Mouse (Mus musculus) myocyte (in vitro differentiated cells): ENCODE data around the gene Adgrf5. TPM values are rescaled to one million over a fixed set of nuclear protein-coding genes. Genes with fewer than 3 reads are reported as not detected.

Experiments used
- H3K27me3 ChIP-seq: one replicate; pipeline ENCODE4 v1.6.1; 2011; ENCODE audit not compliant: control insufficient read depth, insufficient read depth, insufficient read length
- H3K36me3 ChIP-seq: one replicate; pipeline ENCODE4 v1.6.1; 2011; ENCODE audit not compliant: control insufficient read depth, insufficient read depth
- H3K4me2 ChIP-seq: one replicate; pipeline ENCODE4 v1.6.1; 2011; ENCODE audit warnings: low read depth, control low read depth
- H3K4me3 ChIP-seq: one replicate; pipeline ENCODE4 v1.5.1; 2011; ENCODE audit warnings: mild to moderate bottlenecking, control low read depth, moderate library complexity
- H3K79me2 ChIP-seq: one replicate; pipeline ENCODE4 v1.6.1; 2011; ENCODE audit not compliant: control insufficient read depth, insufficient read depth
- H3ac ChIP-seq: one replicate; pipeline ENCODE4 v1.6.1; 2011; ENCODE audit not compliant: control insufficient read depth, insufficient read length
- CEBPB ChIP-seq: IDR thresholded peaks from 2 replicates; pipeline ENCODE4 v1.6.1; 2011; ENCODE audit warnings: mild to moderate bottlenecking, moderate library complexity; ENCODE audit not compliant: poor library complexity, insufficient read depth, severe bottlenecking
- E2F4 ChIP-seq: IDR thresholded peaks from one replicate; pipeline ENCODE4 v1.6.1; 2011; ENCODE audit warnings: mild to moderate bottlenecking, control low read depth, moderate library complexity; ENCODE audit not compliant: insufficient read depth
- MAX ChIP-seq: IDR thresholded peaks from one replicate; pipeline ENCODE4 v1.6.1; 2011; ENCODE audit warnings: low read depth, mild to moderate bottlenecking, control low read depth
- MYOD1 ChIP-seq, 3 experiments: IDR thresholded peaks; one replicate each; pipeline ENCODE4 v1.6.1; 2011; ENCODE audit warnings: control low read depth in 2 of 3, low read depth in 2 of 3, mild to moderate bottlenecking in 2 of 3, moderate library complexity in 1 of 3; ENCODE audit not compliant: insufficient read length in 2 of 3, control insufficient read depth in 1 of 3
- MYOG ChIP-seq, 3 experiments: IDR thresholded peaks; one replicate each; pipeline ENCODE4 v1.6.1; 2011; ENCODE audit warnings: control low read depth in 2 of 3, low read depth in 2 of 3, mild to moderate bottlenecking in 2 of 3; ENCODE audit not compliant: insufficient read length in 2 of 3, control insufficient read depth in 1 of 3, insufficient read depth in 1 of 3
- POLR2A ChIP-seq: IDR thresholded peaks from one replicate; pipeline ENCODE4 v1.6.1; 2011; ENCODE audit warnings: low read depth, mild to moderate bottlenecking, control low read depth, moderate library complexity; ENCODE audit not compliant: insufficient read length
- POLR2AphosphoS2 ChIP-seq: IDR thresholded peaks from one replicate; pipeline ENCODE4 v1.6.1; 2011; ENCODE audit warnings: low read depth, control low read depth; ENCODE audit not compliant: insufficient read length
- REST ChIP-seq: IDR thresholded peaks from one replicate; pipeline ENCODE4 v1.6.1; 2011; ENCODE audit warnings: mild to moderate bottlenecking, control low read depth, moderate library complexity; ENCODE audit not compliant: insufficient read depth, insufficient read length
- SRF ChIP-seq: IDR thresholded peaks from one replicate; pipeline ENCODE4 v1.6.1; 2011; ENCODE audit warnings: low read depth; ENCODE audit not compliant: control insufficient read depth, insufficient read length
- TCF12 ChIP-seq: IDR thresholded peaks from one replicate; pipeline ENCODE4 v1.6.1; 2011; ENCODE audit warnings: mild to moderate bottlenecking, control low read depth; ENCODE audit not compliant: poor library complexity, insufficient read depth, severe bottlenecking
- TCF3 ChIP-seq: IDR thresholded peaks from one replicate; pipeline ENCODE4 v1.6.1; 2011; ENCODE audit warnings: low read depth, control low read depth; ENCODE audit not compliant: insufficient read length
- USF1 ChIP-seq: IDR thresholded peaks from one replicate; pipeline ENCODE4 v1.6.1; 2011; ENCODE audit warnings: low read depth, mild to moderate bottlenecking, control low read depth, moderate library complexity
- polyA plus RNA-seq: library from polyadenylated mRNA; unstranded; fragments of >200 nt; fragmentation: generic; extraction: Trizol; gene quantifications from one replicate; pipeline ENCODE4 v1.2.1, GENCODE M21; 2012; ENCODE audit warnings: missing spikeins

Adgrf5 gene
- 0.04 TPM for polyA plus RNA-seq

DNA sequence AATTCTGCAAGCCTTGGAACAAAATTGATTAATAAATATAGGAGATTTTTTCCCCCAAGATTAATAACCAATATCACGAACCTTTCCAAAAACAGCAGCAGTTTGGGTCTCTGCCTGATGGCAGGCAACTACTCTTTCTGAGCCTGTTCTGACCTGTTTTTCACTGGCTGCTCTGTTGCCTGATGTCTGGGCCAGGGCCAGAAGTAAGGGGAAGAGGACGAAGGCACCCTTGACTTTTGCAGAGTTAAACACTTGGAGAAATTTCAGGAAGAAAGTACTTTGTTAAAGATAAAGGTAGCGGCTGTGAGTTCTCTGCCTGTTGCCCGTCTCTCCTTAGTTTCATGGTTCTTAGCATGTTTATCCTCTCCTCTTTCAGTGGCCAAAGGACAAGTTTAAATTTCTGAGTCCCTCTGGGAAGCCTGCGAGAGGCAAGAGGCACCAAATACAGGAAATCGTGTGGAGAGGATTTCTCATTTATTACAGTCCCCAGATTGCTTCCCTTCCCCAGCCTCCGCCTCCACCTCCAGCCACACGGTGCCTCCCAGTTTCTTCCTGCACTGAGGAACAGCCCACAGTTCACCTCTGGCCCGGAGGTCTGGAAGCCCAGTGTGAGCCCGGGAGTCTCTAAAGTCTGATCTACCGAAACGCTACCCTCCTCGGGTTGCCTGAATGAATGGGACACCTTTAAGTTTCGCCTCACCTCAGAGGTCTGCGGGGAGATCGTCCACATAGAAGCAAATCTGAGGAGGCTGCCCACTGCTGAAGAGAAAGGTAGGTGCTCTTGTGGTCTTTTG lies at the start of gene Adgrf5:
TSS of gene Adgrf5 (plus strand) at position 626 of the 794 bp plus-strand sequence.
- Histone ChIP-seq H3ac (no peak within 1 kb of the TSS), H3K27me3 (no peaks in the 10 kb centered on the region), H3K36me3 (no peaks in the 10 kb centered on the region), H3K4me2 (no peak within 1 kb of the TSS), H3K4me3 (no peak within 1 kb of the TSS), H3K79me2 (no peaks in the 10 kb centered on the region)
- no peak for TF ChIP-seq MYOG (IDR thresholded peaks at IDR 0.05; ENCODE audit: control insufficient read depth in 1 of 3, insufficient read depth in 1 of 3, insufficient read length in 2 of 3, low read depth in 2 of 3)
- no peak for TF ChIP-seq POLR2AphosphoS2
- no peak for TF ChIP-seq POLR2A
- no peak for TF ChIP-seq SRF
- TF ChIP-seq CEBPB = no peak
- TF ChIP-seq MAX = no peak
- TF ChIP-seq USF1 = no peak
- TF ChIP-seq REST = no peak
- no peak for TF ChIP-seq MYOD1 (IDR thresholded peaks at IDR 0.05; ENCODE audit: control insufficient read depth in 1 of 3, insufficient read length in 2 of 3, low read depth in 2 of 3)
- no peak for TF ChIP-seq E2F4
- TF ChIP-seq TCF12 = no peak

DNA sequence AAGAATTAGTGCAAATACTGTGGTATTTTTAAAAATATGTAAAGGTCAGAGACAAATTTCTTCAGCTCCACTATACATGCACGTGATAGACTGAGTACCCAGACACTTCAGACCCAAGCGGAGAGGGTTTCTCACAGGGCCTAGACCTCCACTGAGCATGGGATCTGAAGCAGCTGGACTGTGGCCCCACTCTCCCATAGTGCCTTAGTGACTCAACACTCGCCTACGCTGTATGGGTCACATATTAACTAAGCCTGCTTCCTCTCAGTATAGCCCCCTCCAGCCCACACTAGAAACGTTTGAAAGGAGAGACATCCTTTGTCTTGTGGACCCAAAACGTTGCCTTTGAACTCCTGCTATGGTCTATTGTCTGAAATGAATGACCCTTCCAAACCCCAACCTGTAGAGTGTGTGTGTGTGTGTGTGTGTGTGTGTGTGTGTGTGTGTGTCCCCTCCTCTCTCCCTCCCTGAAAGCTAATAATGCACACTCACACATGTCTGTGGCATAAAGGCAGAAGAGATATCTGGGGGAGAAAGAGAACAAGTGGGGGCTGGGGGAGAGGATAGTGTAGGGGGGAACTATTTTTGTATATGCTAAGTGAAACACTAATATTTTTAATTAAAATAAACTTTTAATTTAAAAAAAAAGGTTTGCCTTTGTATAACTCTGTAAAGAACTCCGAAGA lies 34.1 kb upstream of the Adgrf5 start:
- peak overlapping the region; percentile 15 for H3K4me2 ChIP-seq
- no peaks in the 10 kb centered on the region for H3K79me2 ChIP-seq
- no peak overlapping the region for H3K4me3 ChIP-seq
- no peaks in the 10 kb centered on the region for H3K36me3 ChIP-seq
- TF ChIP-seq TCF12 (no peak), SRF (no peak), MYOD1 (IDR thresholded peaks at IDR 0.05; ENCODE audit: control insufficient read depth in 1 of 3, insufficient read length in 2 of 3, low read depth in 2 of 3) (no peak), REST (no peak), MAX (no peak), CEBPB (no peak), POLR2AphosphoS2 (no peak), MYOG (IDR thresholded peaks at IDR 0.05; ENCODE audit: control insufficient read depth in 1 of 3, insufficient read depth in 1 of 3, insufficient read length in 2 of 3, low read depth in 2 of 3) (no peak), POLR2A (no peak), TCF3 (no peak), USF1 (no peak), E2F4 (no peak)
- H3K27me3 ChIP-seq = no peaks in the 10 kb centered on the region
- no peak overlapping the region for H3ac ChIP-seq

DNA sequence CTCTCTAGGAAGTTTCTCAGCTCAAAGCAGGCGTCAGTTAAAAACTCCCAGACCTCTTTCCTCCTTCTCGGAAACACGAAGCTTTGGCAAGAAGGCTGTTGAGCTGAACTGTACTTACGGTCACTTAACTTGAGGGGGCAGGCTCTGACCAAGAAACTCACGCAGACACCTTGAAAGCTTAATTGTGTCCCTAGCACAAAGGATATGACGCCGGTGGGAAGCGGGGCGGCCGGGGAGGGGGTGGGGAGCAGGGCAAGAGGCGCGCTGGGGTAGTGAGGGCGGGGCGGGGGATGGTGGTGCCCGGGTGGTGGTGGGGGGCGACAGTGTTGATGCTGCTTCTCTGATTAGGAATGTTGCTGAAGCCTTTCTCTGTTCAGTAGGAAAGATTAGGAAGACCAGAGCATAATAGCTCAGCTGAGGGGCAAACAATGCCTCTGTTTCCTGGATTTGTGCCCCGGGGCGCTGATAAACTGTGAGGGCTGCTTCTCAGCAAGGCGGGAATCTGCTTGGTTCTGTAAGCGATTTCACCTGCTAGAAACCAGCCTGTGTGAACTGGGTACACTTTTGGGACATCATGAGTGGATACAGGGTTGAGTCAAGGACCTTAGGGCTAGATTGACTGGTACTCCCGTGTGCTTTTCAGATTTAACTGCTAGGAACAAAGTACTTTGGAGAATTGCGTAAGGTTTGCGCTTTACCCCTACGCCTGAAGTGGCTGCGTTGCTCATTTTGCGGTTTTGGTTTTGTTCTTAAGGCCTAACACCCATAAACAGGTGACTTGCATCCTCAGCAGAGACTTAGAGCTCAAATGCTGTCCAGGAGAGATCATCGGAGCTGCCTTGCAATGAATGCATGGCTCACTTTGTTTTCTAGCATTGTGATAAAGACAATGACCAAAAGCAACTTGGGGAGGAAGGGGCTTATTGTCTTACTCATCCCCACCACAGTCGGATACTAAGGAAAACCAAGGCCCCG lies 33.2 kb upstream of the Adgrf5 start:
- TF ChIP-seq MAX = no peak
- no peak for TF ChIP-seq TCF12
- no peak for TF ChIP-seq MYOG (IDR thresholded peaks at IDR 0.05; ENCODE audit: control insufficient read depth in 1 of 3, insufficient read depth in 1 of 3, insufficient read length in 2 of 3, low read depth in 2 of 3)
- TF ChIP-seq TCF3 = no peak
- Histone ChIP-seq H3K4me2 (peak overlapping the region; percentile 40), H3ac (no peak overlapping the region), H3K79me2 (no peaks in the 10 kb centered on the region), H3K36me3 (no peaks in the 10 kb centered on the region), H3K27me3 (no peaks in the 10 kb centered on the region), H3K4me3 (no peak overlapping the region)

DNA sequence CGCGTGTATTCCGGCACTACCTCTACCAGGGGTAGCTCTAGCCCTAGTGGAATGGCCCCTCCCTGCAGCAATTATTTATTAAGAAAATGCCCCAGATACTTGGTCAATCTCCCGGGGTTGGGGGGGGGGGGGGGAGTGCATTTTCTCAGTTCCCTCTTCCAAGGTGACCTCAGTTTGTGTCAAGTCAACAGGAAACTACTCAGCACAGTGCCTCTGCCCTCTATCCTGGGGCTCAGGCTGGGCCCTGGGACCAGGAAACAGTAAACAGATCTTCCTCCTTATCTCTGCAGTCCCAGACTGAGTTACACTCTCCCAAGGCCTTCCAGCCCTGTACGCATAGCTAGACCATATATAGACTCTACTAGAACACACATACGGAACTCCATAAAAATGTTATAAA lies 32.4 kb upstream of the Adgrf5 start:
- Histone ChIP-seq H3K4me3 (no peak overlapping the region), H3K27me3 (no peaks in the 10 kb centered on the region), H3K79me2 (no peaks in the 10 kb centered on the region), H3K4me2 (no peak overlapping the region), H3ac (no peak overlapping the region), H3K36me3 (no peaks in the 10 kb centered on the region)
- TF ChIP-seq REST (no peak), E2F4 (no peak), SRF (no peak), CEBPB (no peak), MYOG (IDR thresholded peaks at IDR 0.05; ENCODE audit: control insufficient read depth in 1 of 3, insufficient read depth in 1 of 3, insufficient read length in 2 of 3, low read depth in 2 of 3) (no peak), MYOD1 (IDR thresholded peaks at IDR 0.05; ENCODE audit: control insufficient read depth in 1 of 3, insufficient read length in 2 of 3, low read depth in 2 of 3) (no peak), POLR2AphosphoS2 (no peak), USF1 (no peak), TCF12 (no peak), MAX (no peak), TCF3 (no peak), POLR2A (no peak)
